Mouse (Mus musculus): ENCODE data around the gene Slc25a39.

GRCm38 (mm10) chr11:102444781-102445180, 37.0 kb upstream of the Slc25a39 start:
- TF ChIP-seq CTCF (IDR thresholded peaks at IDR 0.05; ENCODE audit: borderline replicate concordance, insufficient read depth, low read depth, low read length) (no peak), POLR2A (IDR thresholded peaks at IDR 0.05; ENCODE audit: borderline replicate concordance, insufficient read depth, low read length) (no peak)
